Mouse (Mus musculus): ENCODE measurements around the gene Gnmt. TPM values are rescaled to one million over a fixed set of nuclear protein-coding genes. Genes with fewer than 3 reads are reported as not detected.
A peak's percentile ranks its signal among the peaks of the same experiment; 100 is the strongest.

The Gnmt gene
- total and polyA plus RNA-seq, 3 experiments = 0.62 to 1.6 TPM; not detected in 1

GRCm38 (mm10) chr17:46751794-46752556 lies 23.0 kb upstream of the Gnmt start, which contains the start of gene Cnpy3:
Gene Cnpy3, minus strand, starts transcription at chr17:46752214.
- H3K79me2 ChIP-seq (ENCODE audit: control insufficient read depth, insufficient read depth, low read length, poor library complexity) = peaks cover 26% of the 10 kb centered on the region
- H3K9me3 ChIP-seq (replicated peaks; ENCODE audit: insufficient read depth, low read length) = no peaks in the 10 kb centered on the region
- DNase-seq (ENCODE audit: low read depth, low spot score) = peak; percentile 100
- H3K4me3 ChIP-seq (ENCODE audit: control insufficient read depth in 1 of 2, insufficient read depth in 1 of 2, low read depth in 2 of 2, low read length in 2 of 2) = peak within 1 kb of the TSS; percentile 62 to 77
- no peaks in the 10 kb centered on the region for H3K27me3 ChIP-seq (ENCODE audit: control insufficient read depth in 1 of 2, insufficient read depth in 2 of 2, low read length in 2 of 2)
- peak within 1 kb of the TSS; percentile 95 for H3K27ac ChIP-seq (ENCODE audit: control insufficient read depth, low read depth, low read length)
- H3K36me3 ChIP-seq (ENCODE audit: control insufficient read depth in 1 of 2, insufficient read depth in 2 of 2, low read length in 2 of 2) = peaks cover 4 to 12% of the 10 kb centered on the region in 2 experiments
- H3K9ac ChIP-seq (ENCODE audit: control insufficient read depth, low read depth, low read length, poor library complexity, severe bottlenecking) = peak within 1 kb of the TSS; percentile 85
- H3K4me1 ChIP-seq (ENCODE audit: control insufficient read depth in 1 of 2, insufficient read depth in 2 of 2, low read length in 2 of 2) = peaks cover 2 to 9% of the 10 kb centered on the region in 2 experiments; a peak in 3 of 4 replicates
- peak; percentile 79; the same call in 1 of the 2 replicates for TF ChIP-seq POLR2AphosphoS2 (IDR thresholded peaks at IDR 0.05; ENCODE audit: low read length)
- TF ChIP-seq MAZ (IDR thresholded peaks at IDR 0.05; ENCODE audit: low read depth, low read length) = peak; percentile 9; the same call in 1 of the 2 replicates
- TF ChIP-seq KAT2A (conservative IDR thresholded peaks at IDR 0.05; ENCODE audit: low read depth, low read length) = peak; percentile 49; the same call in 1 of the 2 replicates
- no peak for TF ChIP-seq MEF2A (IDR thresholded peaks at IDR 0.05; ENCODE audit: extremely low read depth, insufficient replicate concordance, low read depth, low read length, poor library complexity, severe bottlenecking)
- peak; percentile 97 for TF ChIP-seq MAX (IDR thresholded peaks at IDR 0.05; ENCODE audit: low read length)
- TF ChIP-seq CTCF (IDR thresholded peaks at IDR 0.05 in 2 of 3, conservative IDR thresholded peaks at IDR 0.05 in 1 of 3; ENCODE audit: control insufficient read depth in 1 of 3, insufficient read depth in 1 of 3, low read depth in 2 of 3, low read length in 3 of 3, poor library complexity in 1 of 3, severe bottlenecking in 1 of 3) = no peak
- TF ChIP-seq ZMIZ1 (IDR thresholded peaks at IDR 0.05; ENCODE audit: low read depth, low read length) = peak; percentile 72; the same call in 1 of the 2 replicates
- no peak for TF ChIP-seq GABPA (IDR thresholded peaks at IDR 0.05; ENCODE audit: low read depth, low read length)
- TF ChIP-seq SMC3 (IDR thresholded peaks at IDR 0.05; ENCODE audit: low read depth, low read length) = no peak
- TF ChIP-seq EP300 (IDR thresholded peaks at IDR 0.05; ENCODE audit: low read depth in 1 of 2, low read length in 2 of 2) = no peak
- peak; percentile 90 for TF ChIP-seq TBP (IDR thresholded peaks at IDR 0.05; ENCODE audit: low read depth, low read length)
- peak; percentile 93 for TF ChIP-seq MXI1 (IDR thresholded peaks at IDR 0.05; ENCODE audit: low read depth, low read length)
- TF ChIP-seq NRF1 (IDR thresholded peaks at IDR 0.05; ENCODE audit: insufficient read depth, low read depth, low read length, poor library complexity, severe bottlenecking) = peak; percentile 70
- peak; percentile 97 for TF ChIP-seq ELF1 (IDR thresholded peaks at IDR 0.05; ENCODE audit: low read depth, low read length)
- peak; percentile 35; the same call in 1 of the 2 replicates for TF ChIP-seq GATA1 (IDR thresholded peaks at IDR 0.05; ENCODE audit: low read depth, low read length)
- 0 out of 2 replicates have a peak, but pooled peaks have one; percentile 15 for TF ChIP-seq UBTF (IDR thresholded peaks at IDR 0.05; ENCODE audit: borderline replicate concordance, insufficient read depth, low read depth, low read length)
- 0 out of 2 replicates have a peak, but pooled peaks have one; percentile 53 for TF ChIP-seq ETS1 (IDR thresholded peaks at IDR 0.05; ENCODE audit: low read depth, low read length)
- peak; percentile 94 for TF ChIP-seq USF1 (IDR thresholded peaks at IDR 0.05; ENCODE audit: low read depth, low read length)
- peak; percentile 85 to 89 for TF ChIP-seq POLR2A (IDR thresholded peaks at IDR 0.05; ENCODE audit: control insufficient read depth in 1 of 2, insufficient read depth in 1 of 2, low read depth in 1 of 2, low read length in 2 of 2, poor library complexity in 1 of 2)
- peak; percentile 92 for TF ChIP-seq SIN3A (IDR thresholded peaks at IDR 0.05; ENCODE audit: low read length)
- 0 out of 4 replicates have a peak, but pooled peaks of 1 of the 2 experiments have one; percentile 42 for TF ChIP-seq USF2 (IDR thresholded peaks at IDR 0.05; ENCODE audit: borderline replicate concordance in 1 of 2, insufficient read depth in 1 of 2, low read depth in 1 of 2, low read length in 2 of 2)
- peak; percentile 97 for TF ChIP-seq ZNF384 (IDR thresholded peaks at IDR 0.05; ENCODE audit: low read depth, low read length)
- TF ChIP-seq E2F4 (IDR thresholded peaks at IDR 0.05; ENCODE audit: borderline replicate concordance, low read depth, low read length) = peak; percentile 89; the same call in 1 of the 2 replicates
- TF ChIP-seq MYC (IDR thresholded peaks at IDR 0.05; ENCODE audit: low read depth, low read length) = peak; percentile 84
- TF ChIP-seq NELFE (IDR thresholded peaks at IDR 0.05; ENCODE audit: low read depth, low read length) = peak; percentile 92
- no peak for TF ChIP-seq RCOR1 (IDR thresholded peaks at IDR 0.05; ENCODE audit: low read depth, low read length)
- peak; percentile 86 for TF ChIP-seq HCFC1 (IDR thresholded peaks at IDR 0.05; ENCODE audit: low read depth, low read length)
- no peak for TF ChIP-seq JUND (IDR thresholded peaks at IDR 0.05; ENCODE audit: low read depth, low read length)
- no peak for TF ChIP-seq CHD1 (IDR thresholded peaks at IDR 0.05; ENCODE audit: low read depth, low read length)
- TF ChIP-seq ZC3H11A (IDR thresholded peaks at IDR 0.05; ENCODE audit: low read depth, low read length) = no peak
- TF ChIP-seq BHLHE40 (IDR thresholded peaks at IDR 0.05; ENCODE audit: borderline replicate concordance, low read depth, low read length) = peak; percentile 99
- TF ChIP-seq TCF12 (IDR thresholded peaks at IDR 0.05; ENCODE audit: low read depth, low read length) = peak; percentile 46; the same call in 1 of the 2 replicates
- TF ChIP-seq TAL1 (IDR thresholded peaks at IDR 0.05; ENCODE audit: low read length) = no peak
- no peak for TF ChIP-seq ZKSCAN1 (IDR thresholded peaks at IDR 0.05; ENCODE audit: low read depth, low read length)
- no peak for TF ChIP-seq MYB (IDR thresholded peaks at IDR 0.05; ENCODE audit: low read depth, low read length)
